Mouse (Mus musculus) intestine, postnatal 0 days (tissue): ENCODE measurements around the gene Vps8. TPM values are rescaled to one million over a fixed set of nuclear protein-coding genes. Genes with fewer than 3 reads are reported as not detected.

ENCODE experiments used
- ATAC-seq: fragments of 200-750 bp; cut with Nextera tagmentation; 2 replicates; pipeline ENCODE4 v1.8.0; 2017; ENCODE audit warnings: mild to moderate bottlenecking, moderate TSS enrichment, moderate library complexity
- H3K27ac ChIP-seq: fragments of 300-500 bp; sonication (generic); 2 replicates; pipeline ENCODE4 v1.5.1; 2014; ENCODE audit warnings: mild to moderate bottlenecking, low read depth, low read length, moderate library complexity
- H3K27me3 ChIP-seq: fragments of 300-500 bp; sonication (generic); replicated peaks from 2 replicates; pipeline ENCODE4 v1.6.1; 2014; ENCODE audit warnings: low read length, mixed read lengths; ENCODE audit not compliant: control insufficient read depth, insufficient read depth
- H3K36me3 ChIP-seq: fragments of 300-500 bp; sonication (generic); 2 replicates; pipeline ENCODE4 v1.6.1; 2014; ENCODE audit warnings: mild to moderate bottlenecking, moderate library complexity; ENCODE audit not compliant: control insufficient read depth, insufficient read depth
- H3K4me1 ChIP-seq: fragments of 300-500 bp; sonication (generic); replicated peaks from 2 replicates; pipeline ENCODE4 v1.6.1; 2014; ENCODE audit warnings: antibody characterized with exemption, low read length, mixed read lengths; ENCODE audit not compliant: control insufficient read depth, insufficient read depth
- H3K4me2 ChIP-seq: fragments of 300-500 bp; sonication (generic); replicated peaks from 2 replicates; pipeline ENCODE4 v1.6.1; 2014; ENCODE audit warnings: low read depth, mild to moderate bottlenecking, moderate library complexity
- H3K4me3 ChIP-seq: fragments of 300-500 bp; sonication (generic); 2 replicates; pipeline ENCODE4 v1.5.1; 2014; ENCODE audit warnings: low read depth, low read length
- H3K9ac ChIP-seq: fragments of 300-500 bp; sonication (generic); 2 replicates; pipeline ENCODE4 v1.6.1; 2014; ENCODE audit warnings: mild to moderate bottlenecking, low read depth, low read length
- H3K9me3 ChIP-seq: fragments of 300-500 bp; sonication (generic); 2 replicates; pipeline ENCODE4 v1.6.1; 2016; ENCODE audit warnings: mixed run types; ENCODE audit not compliant: control insufficient read depth
- CTCF ChIP-seq: sonication (generic); IDR thresholded peaks from 2 replicates; pipeline ENCODE4 v1.5.1; 2016; ENCODE audit warnings: low read depth, mild to moderate bottlenecking, control low read depth, antibody characterized with exemption, moderate library complexity
- WGBS: fragments of 180-500 bp; shearing (Covaris S2); extraction: QIAGEN DNeasy Blood & Tissue Kit; methylation state at CpG from one replicate; pipeline ENCODE4 v1.1.7; 2014; 5-methylcytosine and 5-hydroxymethylcytosine counted together
- polyA plus RNA-seq: library from polyadenylated mRNA; unstranded; fragments of >200 nt; fragmentation: Nextera tagmentation; extraction: Ambion mirVana; gene quantifications from 2 replicates; pipeline ENCODE4 v1.2.1, GENCODE M21; 2015

Gene Vps8
- polyA plus RNA-seq, 1 experiment from 2014 or later: 6.6 TPM

- no peaks in the 10 kb centered on the region for H3K27me3 ChIP-seq
- no peaks in the 10 kb centered on the region for H3K36me3 ChIP-seq
- no peaks in the 10 kb centered on the region for H3K9me3 ChIP-seq
- H3K9ac ChIP-seq: no peak overlapping the region
- TF ChIP-seq CTCF: peak; percentile 65
- H3K4me2 ChIP-seq: no peak overlapping the region
- no peak overlapping the region for H3K4me3 ChIP-seq
- H3K27ac ChIP-seq: no peak overlapping the region
- no peak for ATAC-seq
- no peaks in the 10 kb centered on the region for H3K4me1 ChIP-seq
- 72% methylated on average over 6 of the region's 6 CpGs for WGBS
Measured at GRCm38 (mm10) chr16:21392099-21392498, 30.8 kb upstream of the Vps8 start.

GRCm38 (mm10) chr16:21392517-21393112 is 30.3 kb upstream of the Vps8 start:
- ATAC-seq: peak; percentile 64
- Histone ChIP-seq H3K36me3 (no peaks in the 10 kb centered on the region), H3K9ac (no peak overlapping the region), H3K4me1 (no peaks in the 10 kb centered on the region), H3K4me3 (no peak overlapping the region), H3K4me2 (no peak overlapping the region), H3K27ac (no peak overlapping the region), H3K9me3 (no peaks in the 10 kb centered on the region), H3K27me3 (no peaks in the 10 kb centered on the region)
- 51% methylated on average over 9 of the region's 9 CpGs for WGBS
- peak; percentile 93 for TF ChIP-seq CTCF

- no peaks in the 10 kb centered on the region for H3K36me3 ChIP-seq
- H3K4me3 ChIP-seq: no peak overlapping the region
- no peaks in the 10 kb centered on the region for H3K9me3 ChIP-seq
- no peak for TF ChIP-seq CTCF
- H3K27ac ChIP-seq: no peak overlapping the region
- H3K4me1 ChIP-seq: 0 out of 2 replicates have a peak, but pooled peaks cover 3% of the 10 kb centered on the region
- H3K9ac ChIP-seq: no peak overlapping the region
- 74% methylated on average over 7 of the region's 7 CpGs for WGBS
- no peak for ATAC-seq
- no peaks in the 10 kb centered on the region for H3K27me3 ChIP-seq
- H3K4me2 ChIP-seq: no peak overlapping the region
Measured at GRCm38 (mm10) chr16:21395546-21395945, 27.4 kb upstream of the Vps8 start.

- whole genome bisulfite sequencing: 60% methylated on average over 5 of the region's 5 CpGs
- TF ChIP-seq CTCF: no peak
- Histone ChIP-seq H3K4me1 (0 out of 2 replicates have a peak, but pooled peaks cover 3% of the 10 kb centered on the region), H3K27ac (no peak overlapping the region), H3K36me3 (no peaks in the 10 kb centered on the region), H3K9ac (no peak overlapping the region), H3K27me3 (no peaks in the 10 kb centered on the region), H3K4me2 (no peak overlapping the region), H3K4me3 (no peak overlapping the region), H3K9me3 (no peaks in the 10 kb centered on the region)
- ATAC-seq: no peak
Measured at GRCm38 (mm10) chr16:21397681-21398080, 25.2 kb upstream of the Vps8 start.

GRCm38 (mm10) chr16:21398345-21399051 is 24.4 kb upstream of the Vps8 start:
- H3K27me3 ChIP-seq: no peaks in the 10 kb centered on the region
- no peaks in the 10 kb centered on the region for H3K36me3 ChIP-seq
- H3K4me2 ChIP-seq: no peak overlapping the region
- TF ChIP-seq CTCF: no peak
- H3K9ac ChIP-seq: no peak overlapping the region
- H3K27ac ChIP-seq: no peak overlapping the region
- no peak for ATAC-seq
- 0 out of 2 replicates have a peak, but pooled peaks cover 3% of the 10 kb centered on the region for H3K4me1 ChIP-seq
- WGBS: 46% methylated on average over 8 of the region's 8 CpGs
- H3K9me3 ChIP-seq: no peaks in the 10 kb centered on the region
- no peak overlapping the region for H3K4me3 ChIP-seq

GRCm38 (mm10) chr16:21399942-21400341 is 23.0 kb upstream of the Vps8 start:
- 71% methylated on average over 4 of the region's 4 CpGs for WGBS
- ATAC-seq: no peak

More at GRCm38 (mm10) chr16:21399942-21400341, 23.0 kb upstream of the Vps8 start:
- no peaks in the 10 kb centered on the region for H3K36me3 ChIP-seq
- H3K9ac ChIP-seq: no peak overlapping the region
- no peaks in the 10 kb centered on the region for H3K9me3 ChIP-seq
- no peaks in the 10 kb centered on the region for H3K27me3 ChIP-seq
- no peak overlapping the region for H3K4me2 ChIP-seq
- H3K4me3 ChIP-seq: no peak overlapping the region
- TF ChIP-seq CTCF: no peak
- H3K4me1 ChIP-seq: 0 out of 2 replicates have a peak, but pooled peaks cover 6% of the 10 kb centered on the region
- H3K27ac ChIP-seq: no peak overlapping the region
